Mouse (Mus musculus): Measurements from ENCODE around the gene Gramd1b. TPM values are rescaled to one million over a fixed set of nuclear protein-coding genes. Genes with fewer than 3 reads are reported as not detected.

The Gramd1b gene
- polyA plus RNA-seq, 1 experiment from 2014 or later: 5.7 TPM

DNA sequence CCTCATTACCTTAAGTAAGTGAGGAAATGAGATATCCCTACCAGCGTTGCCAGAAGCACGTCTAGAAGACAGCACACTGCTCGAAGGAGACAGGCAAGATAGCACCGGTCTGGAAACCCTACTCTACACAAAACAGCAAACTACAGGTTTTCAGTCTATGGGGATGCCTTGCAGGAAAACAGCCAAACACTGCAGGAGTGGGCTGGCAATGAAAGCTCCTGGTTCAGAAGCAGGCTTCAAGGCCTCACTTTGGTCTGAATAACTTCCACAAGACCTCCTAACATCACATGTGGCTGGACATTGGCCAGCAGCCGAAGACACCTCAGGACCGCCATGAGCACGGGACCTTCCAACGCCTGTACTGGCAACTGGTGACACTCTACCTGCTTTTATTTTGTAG is 175.8 kb downstream of the Gramd1b start:
- Histone ChIP-seq H3K9me3 (replicated peaks) (no peaks in the 10 kb centered on the region), H3K27me3 (no peaks in the 10 kb centered on the region), H3K4me3 (no peak overlapping the region), H3K36me3 (no peaks in the 10 kb centered on the region), H3K9ac (no peak overlapping the region), H3K4me1 (replicated peaks) (peaks cover 19% of the 10 kb centered on the region), H3K27ac (no peak overlapping the region), H3K4me2 (no peak overlapping the region)
- WGBS: 89% methylated on average over 8 of the region's 8 CpGs
- no peak for ATAC-seq (replicated peaks; ENCODE audit: insufficient number of reproducible peaks, insufficient read depth, low FRiP score, low read depth)

DNA sequence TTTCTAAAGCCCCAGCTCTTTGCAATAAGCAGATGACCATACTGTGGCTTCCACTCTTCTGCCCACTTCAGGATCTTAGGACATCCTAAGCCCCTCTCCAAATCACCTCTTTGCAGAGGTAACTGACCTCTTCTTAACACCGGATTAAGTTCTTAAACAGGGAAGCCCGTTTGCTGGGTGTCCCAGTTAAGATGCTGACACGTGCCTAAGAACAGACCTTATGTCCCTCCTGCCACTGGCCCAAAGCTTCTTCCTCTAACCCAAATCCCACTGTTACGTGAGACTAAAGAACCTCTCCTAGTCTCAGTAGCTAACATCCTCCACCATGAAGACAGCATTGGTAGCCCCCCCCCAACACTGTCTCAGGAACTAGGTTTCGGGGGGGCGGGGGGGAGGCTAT is 177.6 kb downstream of the Gramd1b start:
- no peaks in the 10 kb centered on the region for H3K36me3 ChIP-seq
- no peaks in the 10 kb centered on the region for H3K27me3 ChIP-seq
- no peak overlapping the region for H3K9ac ChIP-seq
- no peak overlapping the region for H3K4me2 ChIP-seq
- H3K4me3 ChIP-seq: no peak overlapping the region
- WGBS: 80% methylated on average over 6 of the region's 6 CpGs
- H3K27ac ChIP-seq: no peak overlapping the region
- ATAC-seq (replicated peaks; ENCODE audit: insufficient number of reproducible peaks, insufficient read depth, low FRiP score, low read depth): no peak
- H3K4me1 ChIP-seq (replicated peaks): peaks cover 16% of the 10 kb centered on the region
- H3K9me3 ChIP-seq (replicated peaks): no peaks in the 10 kb centered on the region

- Histone ChIP-seq H3K27ac (no peak overlapping the region), H3K36me3 (no peaks in the 10 kb centered on the region), H3K9me3 (replicated peaks) (no peaks in the 10 kb centered on the region), H3K9ac (no peak overlapping the region), H3K4me1 (replicated peaks) (peaks cover 10% of the 10 kb centered on the region), H3K4me2 (no peak overlapping the region), H3K4me3 (no peak overlapping the region), H3K27me3 (no peaks in the 10 kb centered on the region)
- no peak for ATAC-seq (replicated peaks; ENCODE audit: insufficient number of reproducible peaks, insufficient read depth, low FRiP score, low read depth)
- WGBS: 19% methylated on average over 7 of the region's 7 CpGs
These were observed 180.5 kb downstream of the Gramd1b start for GRCm38 (mm10) chr9:40350640-40351039.

- Histone ChIP-seq H3K4me1 (replicated peaks) (peaks cover 16% of the 10 kb centered on the region), H3K4me3 (no peak overlapping the region), H3K4me2 (no peak overlapping the region), H3K27ac (no peak overlapping the region), H3K9ac (no peak overlapping the region), H3K27me3 (no peaks in the 10 kb centered on the region), H3K9me3 (replicated peaks) (no peaks in the 10 kb centered on the region), H3K36me3 (no peaks in the 10 kb centered on the region)
- no peak for ATAC-seq (replicated peaks; ENCODE audit: insufficient number of reproducible peaks, insufficient read depth, low FRiP score, low read depth)
- WGBS: 86% methylated on average over 2 of the region's 2 CpGs
These were observed 181.1 kb downstream of the Gramd1b start for GRCm38 (mm10) chr9:40350052-40350451.

- H3K9me3 ChIP-seq (replicated peaks): no peaks in the 10 kb centered on the region
- no peak overlapping the region for H3K4me2 ChIP-seq
- no peak overlapping the region for H3K9ac ChIP-seq
- H3K4me3 ChIP-seq: no peak overlapping the region
- no peak overlapping the region for H3K27ac ChIP-seq
- no peak for ATAC-seq (replicated peaks; ENCODE audit: insufficient number of reproducible peaks, insufficient read depth, low FRiP score, low read depth)
- no peaks in the 10 kb centered on the region for H3K27me3 ChIP-seq
- WGBS: 62% methylated on average over 4 of the region's 4 CpGs
- peaks cover 21% of the 10 kb centered on the region for H3K4me1 ChIP-seq (replicated peaks)
- H3K36me3 ChIP-seq: no peaks in the 10 kb centered on the region
These were observed 181.6 kb downstream of the Gramd1b start for GRCm38 (mm10) chr9:40349554-40349953.

DNA sequence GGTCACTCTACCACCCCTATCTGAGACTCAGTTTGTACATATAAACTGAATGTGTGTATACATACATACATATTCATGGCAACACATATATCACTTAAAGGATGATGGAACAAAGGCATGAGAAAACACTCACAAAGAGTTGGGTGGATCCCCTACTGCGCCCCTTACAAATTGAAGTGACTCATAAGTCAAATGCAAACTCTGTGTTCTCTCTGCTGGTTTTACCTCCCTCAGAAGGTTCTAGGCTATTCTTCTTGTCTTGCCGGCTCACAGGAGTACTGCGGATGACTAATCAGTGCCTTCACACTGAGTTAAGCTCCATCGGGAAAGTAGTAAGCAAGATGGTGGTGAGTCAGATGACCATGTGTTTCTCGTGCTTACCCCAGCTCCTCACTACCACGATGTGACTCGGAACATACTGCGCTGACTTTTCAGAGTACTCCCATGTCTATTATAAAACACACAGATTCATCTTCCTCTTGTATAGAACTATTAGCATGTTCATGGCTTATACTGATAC is 182.4 kb downstream of the Gramd1b start:
- no peaks in the 10 kb centered on the region for H3K36me3 ChIP-seq
- no peaks in the 10 kb centered on the region for H3K9me3 ChIP-seq (replicated peaks)
- peaks cover 25% of the 10 kb centered on the region for H3K4me1 ChIP-seq (replicated peaks)
- no peaks in the 10 kb centered on the region for H3K27me3 ChIP-seq
- no peak overlapping the region for H3K27ac ChIP-seq
- H3K9ac ChIP-seq: no peak overlapping the region
- H3K4me2 ChIP-seq: no peak overlapping the region
- H3K4me3 ChIP-seq: no peak overlapping the region
- WGBS: 93% methylated on average over 8 of the region's 8 CpGs
- ATAC-seq (replicated peaks; ENCODE audit: insufficient number of reproducible peaks, insufficient read depth, low FRiP score, low read depth): no peak

DNA sequence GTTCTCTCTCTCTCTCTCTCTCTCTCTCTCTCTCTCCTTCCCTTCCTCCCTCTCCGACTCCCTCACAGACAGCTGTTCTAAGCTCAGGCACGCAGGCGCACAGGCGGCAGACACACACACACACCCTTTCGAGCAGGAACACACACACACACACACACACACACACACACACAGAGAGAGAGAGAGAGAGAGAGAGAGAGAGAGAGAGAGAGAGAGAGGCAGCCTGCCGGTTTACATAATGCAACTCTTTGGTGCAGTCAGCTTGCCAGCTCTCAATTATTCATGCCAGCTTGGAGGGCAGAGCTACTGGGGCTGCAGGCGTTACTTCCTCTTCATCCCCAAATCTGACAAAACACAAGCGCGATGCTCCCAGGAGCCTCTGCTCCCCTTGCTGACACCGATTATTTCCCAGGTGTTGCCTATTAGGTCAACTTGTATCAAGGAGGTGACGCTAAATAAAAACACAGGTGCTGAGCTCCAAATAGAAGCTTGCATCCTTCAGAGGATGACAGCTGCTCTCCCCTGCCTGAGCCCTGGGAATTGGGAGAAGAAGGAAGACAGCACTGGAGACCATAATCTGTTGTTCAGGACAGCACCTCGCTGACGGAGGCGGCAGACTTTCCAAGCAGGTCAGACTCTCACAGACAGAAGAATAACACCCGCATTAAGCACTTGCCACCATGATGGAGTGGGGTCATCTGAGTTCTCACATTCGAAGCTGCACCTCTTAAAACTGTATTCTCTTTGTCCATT is 184.8 kb downstream of the Gramd1b start:
- H3K27me3 ChIP-seq: no peaks in the 10 kb centered on the region
- peak overlapping the region; percentile 25 for H3K4me3 ChIP-seq
- H3K9ac ChIP-seq: no peak overlapping the region
- H3K4me1 ChIP-seq (replicated peaks): peaks cover 25% of the 10 kb centered on the region
- no peaks in the 10 kb centered on the region for H3K36me3 ChIP-seq
- 16% methylated on average over 15 of the region's 16 CpGs for WGBS
- peak overlapping the region; percentile 61 for H3K4me2 ChIP-seq
- H3K9me3 ChIP-seq (replicated peaks): no peaks in the 10 kb centered on the region
- ATAC-seq (replicated peaks; ENCODE audit: insufficient number of reproducible peaks, insufficient read depth, low FRiP score, low read depth): peak; percentile 68
- 0 out of 2 replicates have a peak overlapping the region, but pooled peaks have one; percentile 2 for H3K27ac ChIP-seq

DNA sequence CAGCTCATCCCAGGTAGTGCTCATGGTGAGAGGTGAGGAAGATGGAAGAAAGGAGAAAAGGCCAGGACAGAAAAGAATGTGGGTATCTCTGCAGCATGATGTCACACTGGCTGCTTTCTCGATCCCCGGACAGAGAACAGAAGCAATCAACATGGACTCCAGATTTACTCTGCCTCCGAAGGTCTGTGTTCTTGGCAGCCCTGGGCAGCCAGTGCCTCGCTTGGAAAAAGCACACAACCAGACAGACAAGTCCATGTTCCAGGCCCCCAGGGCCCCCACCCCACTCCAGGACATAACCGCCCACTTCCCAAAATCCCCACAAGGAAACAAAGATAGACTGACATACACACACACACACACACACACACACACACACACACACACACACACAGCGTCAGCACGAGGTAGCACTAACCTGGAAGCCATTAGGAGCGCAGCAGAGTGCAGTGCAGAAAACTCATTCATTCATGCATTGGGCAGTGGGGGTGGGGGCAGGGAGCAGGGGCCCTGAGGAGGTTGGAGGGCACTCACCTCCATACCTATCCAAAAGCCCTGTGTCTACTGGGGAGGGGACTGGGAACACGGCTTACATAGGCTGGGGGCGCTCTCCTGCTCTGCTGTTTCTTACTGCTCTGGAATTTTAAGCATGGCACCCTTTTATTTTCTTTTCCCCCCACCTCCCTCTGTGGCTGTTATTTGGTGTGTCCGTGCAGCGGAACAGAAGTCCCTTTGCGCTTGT is 185.5 kb downstream of the Gramd1b start:
- no peaks in the 10 kb centered on the region for H3K27me3 ChIP-seq
- peaks cover 25% of the 10 kb centered on the region for H3K4me1 ChIP-seq (replicated peaks)
- WGBS: 29% methylated on average over 13 of the region's 13 CpGs
- H3K27ac ChIP-seq: no peak overlapping the region
- no peak overlapping the region for H3K9ac ChIP-seq
- H3K4me3 ChIP-seq: peak overlapping the region; percentile 25
- H3K9me3 ChIP-seq (replicated peaks): no peaks in the 10 kb centered on the region
- peak overlapping the region; percentile 61 for H3K4me2 ChIP-seq
- peak; percentile 25; the same call in 1 of the 2 replicates for ATAC-seq (replicated peaks; ENCODE audit: insufficient number of reproducible peaks, insufficient read depth, low FRiP score, low read depth)
- no peaks in the 10 kb centered on the region for H3K36me3 ChIP-seq

DNA sequence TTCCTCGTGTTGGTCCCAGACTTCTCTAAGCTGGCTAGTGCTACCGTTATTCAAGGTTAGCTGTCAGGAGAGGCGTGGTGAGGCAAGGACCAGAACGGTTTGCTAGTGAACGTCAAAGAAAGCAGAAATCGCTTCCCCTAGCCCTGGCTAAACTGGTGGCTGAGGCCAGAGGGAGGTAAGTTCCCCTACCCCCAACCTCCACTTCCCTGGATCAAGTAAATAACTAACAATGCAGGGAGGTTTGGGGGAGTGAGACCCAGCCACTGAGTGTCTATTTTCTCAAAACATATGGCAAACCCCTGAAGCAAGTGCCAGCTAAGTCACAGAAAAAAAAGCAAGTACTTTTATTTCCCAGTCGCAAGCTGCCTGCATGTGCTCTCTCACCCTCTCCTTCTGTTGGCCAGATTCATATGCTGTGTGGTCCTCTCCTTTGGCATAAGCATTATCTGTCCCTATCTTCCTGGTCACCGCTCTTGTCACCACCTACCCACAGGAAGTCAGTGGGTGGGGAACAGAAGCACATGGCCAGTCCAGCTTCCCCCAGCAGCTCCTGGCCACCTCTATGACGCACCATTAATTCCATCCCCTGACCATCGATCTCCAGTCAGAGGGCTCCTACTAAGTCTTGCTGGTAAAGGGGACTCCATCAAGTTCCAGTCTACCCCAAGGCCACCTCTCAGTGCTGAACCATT is 186.2 kb downstream of the Gramd1b start:
- Histone ChIP-seq H3K9ac (no peak overlapping the region), H3K36me3 (no peaks in the 10 kb centered on the region), H3K27me3 (no peaks in the 10 kb centered on the region), H3K9me3 (replicated peaks) (no peaks in the 10 kb centered on the region), H3K4me2 (peak overlapping the region; percentile 61; the same call in 1 of the 2 replicates), H3K4me1 (replicated peaks) (peaks cover 28% of the 10 kb centered on the region), H3K4me3 (no peak overlapping the region), H3K27ac (no peak overlapping the region)
- no peak for ATAC-seq (replicated peaks; ENCODE audit: insufficient number of reproducible peaks, insufficient read depth, low FRiP score, low read depth)
- WGBS: 40% methylated on average over 10 of the region's 10 CpGs

DNA sequence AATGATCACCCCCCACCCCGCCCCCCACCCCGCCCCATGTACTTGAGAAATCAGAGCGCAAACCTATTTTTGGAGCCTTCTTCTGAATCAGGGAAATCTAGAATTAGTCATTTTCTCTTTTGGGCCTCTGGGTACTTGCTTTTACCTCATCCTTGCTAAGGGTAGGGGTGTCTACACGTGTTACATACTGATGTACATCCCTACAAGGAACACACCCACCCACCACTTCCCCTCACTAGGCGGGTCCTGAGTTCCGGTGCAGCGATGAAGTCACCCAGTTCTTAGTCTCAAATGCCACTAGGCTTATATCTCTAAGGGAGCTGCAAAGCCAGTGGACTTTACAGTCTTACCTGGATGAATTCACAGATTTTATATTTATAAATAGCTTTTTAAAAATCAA is 187.4 kb downstream of the Gramd1b start:
- H3K27me3 ChIP-seq: no peaks in the 10 kb centered on the region
- 79% methylated on average over 7 of the region's 7 CpGs for WGBS
- H3K27ac ChIP-seq: no peak overlapping the region
- H3K4me3 ChIP-seq: no peak overlapping the region
- H3K9me3 ChIP-seq (replicated peaks): no peaks in the 10 kb centered on the region
- no peak overlapping the region for H3K4me2 ChIP-seq
- no peaks in the 10 kb centered on the region for H3K36me3 ChIP-seq
- peaks cover 35% of the 10 kb centered on the region for H3K4me1 ChIP-seq (replicated peaks)
- H3K9ac ChIP-seq: no peak overlapping the region
- ATAC-seq (replicated peaks; ENCODE audit: insufficient number of reproducible peaks, insufficient read depth, low FRiP score, low read depth): no peak

DNA sequence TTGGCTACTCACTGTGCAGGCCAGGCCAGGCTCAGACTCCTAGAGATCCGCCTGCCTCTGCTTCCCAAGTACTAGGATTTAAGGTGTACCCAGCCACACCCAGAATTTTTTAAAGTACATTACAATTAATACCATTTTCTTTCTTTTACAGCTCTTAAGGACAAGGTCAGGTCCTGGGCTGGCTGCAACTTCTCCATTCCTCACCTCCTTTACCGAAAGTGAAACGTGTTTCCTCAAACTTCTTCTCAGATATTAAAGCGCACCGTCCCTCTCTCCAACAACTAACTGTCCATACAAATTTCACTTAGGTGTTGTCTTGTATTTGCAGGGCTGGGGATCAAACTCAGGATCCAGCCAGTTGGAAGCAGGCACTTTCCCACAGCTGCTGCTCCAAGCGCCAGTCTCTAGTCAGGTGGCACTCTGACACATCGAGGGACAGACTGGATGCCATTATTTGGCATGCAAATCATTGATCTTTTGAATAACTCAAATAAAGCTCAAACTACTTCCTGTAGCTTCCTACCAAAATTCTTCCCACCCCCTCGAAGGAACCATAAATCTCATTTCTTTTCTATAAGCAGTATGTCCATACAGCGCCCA is 188.0 kb downstream of the Gramd1b start:
- H3K4me1 ChIP-seq (replicated peaks): peaks cover 35% of the 10 kb centered on the region
- no peak for ATAC-seq (replicated peaks; ENCODE audit: insufficient number of reproducible peaks, insufficient read depth, low FRiP score, low read depth)
- H3K4me2 ChIP-seq: no peak overlapping the region
- no peak overlapping the region for H3K9ac ChIP-seq
- no peak overlapping the region for H3K4me3 ChIP-seq
- no peaks in the 10 kb centered on the region for H3K36me3 ChIP-seq
- H3K27ac ChIP-seq: no peak overlapping the region
- WGBS: 91% methylated on average over 9 of the region's 9 CpGs
- no peaks in the 10 kb centered on the region for H3K27me3 ChIP-seq
- H3K9me3 ChIP-seq (replicated peaks): no peaks in the 10 kb centered on the region

Measured in heart, embryonic 15.5 days (tissue).